Mouse (Mus musculus): Measurements from ENCODE around the gene H2al1i. TPM values are rescaled to one million over a fixed set of nuclear protein-coding genes. Genes with fewer than 3 reads are reported as not detected.

Gene H2al1i
- total RNA-seq, 2 experiments from 2014 or later = not detected

Other genes with a start within 250 kb of the H2al1i start
- gene H2al1a, start 25.4 kb upstream of the H2al1i start, total RNA-seq (2015) = not detected in 2 replicates
- gene H2al1a, start 25.4 kb upstream of the H2al1i start, total RNA-seq (2017) = not detected in 2 replicates
- gene H2al1b, start 22.2 kb upstream of the H2al1i start, total RNA-seq (2015) = not detected in 2 replicates
- gene H2al1b, start 22.2 kb upstream of the H2al1i start, total RNA-seq (2017) = not detected in 2 replicates
- not detected in 2 replicates for gene H2al1c, start 19.0 kb upstream of the H2al1i start, total RNA-seq (2015)
- gene H2al1c, start 19.0 kb upstream of the H2al1i start, total RNA-seq (2017) = not detected in 2 replicates
- not detected in 2 replicates for gene H2al1d, start 15.8 kb upstream of the H2al1i start, total RNA-seq (2015)
- not detected in 2 replicates for gene H2al1d, start 15.8 kb upstream of the H2al1i start, total RNA-seq (2017)
- not detected in 2 replicates for gene H2al1e, start 12.7 kb upstream of the H2al1i start, total RNA-seq (2015)
- gene H2al1e, start 12.7 kb upstream of the H2al1i start, total RNA-seq (2017) = not detected in 2 replicates
- not detected in 2 replicates for gene H2al1f, start 9.5 kb upstream of the H2al1i start, total RNA-seq (2015)
- gene H2al1f, start 9.5 kb upstream of the H2al1i start, total RNA-seq (2017) = not detected in 2 replicates
- not detected in 2 replicates for gene H2al1g, start 6.4 kb upstream of the H2al1i start, total RNA-seq (2015)
- gene H2al1g, start 6.4 kb upstream of the H2al1i start, total RNA-seq (2017) = not detected in 2 replicates
- gene H2al1h, start 3.2 kb upstream of the H2al1i start, total RNA-seq (2015) = not detected in 2 replicates
- not detected in 2 replicates for gene H2al1h, start 3.2 kb upstream of the H2al1i start, total RNA-seq (2017)
- gene H2al1j, start 3.2 kb downstream of the H2al1i start, total RNA-seq (2015) = not detected in 2 replicates
- not detected in 2 replicates for gene H2al1j, start 3.2 kb downstream of the H2al1i start, total RNA-seq (2017)

Measured in megakaryocyte, adult 5-6 weeks (primary cell).